Mouse (Mus musculus): ENCODE results near the gene Zkscan16. TPM values are rescaled to one million over a fixed set of nuclear protein-coding genes. Genes with fewer than 3 reads are reported as not detected.

Zkscan16 gene
- polyA plus RNA-seq, 1 experiment from 2014 or later = 0.97 TPM

GRCm38 (mm10) chr4:58927661-58928060 is 15.8 kb upstream of the Zkscan16 start:
- Histone ChIP-seq H3K9me3 (replicated peaks; ENCODE audit: control insufficient read depth, low read length) (no peaks in the 10 kb centered on the region), H3K4me1 (ENCODE audit: control insufficient read depth, insufficient read depth, low read length) (no peaks in the 10 kb centered on the region), H3K27ac (replicated peaks; ENCODE audit: low read depth, low read length) (no peak overlapping the region), H3K36me3 (replicated peaks; ENCODE audit: control insufficient read depth, insufficient read depth, low read depth, low read length) (no peaks in the 10 kb centered on the region), H3K9ac (replicated peaks; ENCODE audit: low read length) (no peak overlapping the region), H3K4me3 (ENCODE audit: low read depth, low read length) (no peak overlapping the region), H3K4me2 (ENCODE audit: low read depth, low read length) (no peak overlapping the region), H3K27me3 (ENCODE audit: control insufficient read depth, insufficient read depth, low read length) (no peaks in the 10 kb centered on the region)
- 61% methylated on average over 3 of the region's 3 CpGs for WGBS
- DNase-seq (ENCODE audit: low spot score) (no peak), ATAC-seq (replicated peaks; ENCODE audit: insufficient number of reproducible peaks, low FRiP score, low TSS enrichment, low read depth) (no peak)

GRCm38 (mm10) chr4:58932541-58932940 is 10.9 kb upstream of the Zkscan16 start:
- Histone ChIP-seq H3K9me3 (replicated peaks; ENCODE audit: control insufficient read depth, low read length) (no peaks in the 10 kb centered on the region), H3K4me3 (ENCODE audit: low read depth, low read length) (no peak overlapping the region), H3K27ac (replicated peaks; ENCODE audit: low read depth, low read length) (no peak overlapping the region), H3K36me3 (replicated peaks; ENCODE audit: control insufficient read depth, insufficient read depth, low read depth, low read length) (no peaks in the 10 kb centered on the region), H3K4me1 (ENCODE audit: control insufficient read depth, insufficient read depth, low read length) (no peaks in the 10 kb centered on the region), H3K27me3 (ENCODE audit: control insufficient read depth, insufficient read depth, low read length) (no peaks in the 10 kb centered on the region), H3K4me2 (ENCODE audit: low read depth, low read length) (no peak overlapping the region), H3K9ac (replicated peaks; ENCODE audit: low read length) (no peak overlapping the region)
- DNase-seq (ENCODE audit: low spot score) = no peak
- no peak for ATAC-seq (replicated peaks; ENCODE audit: insufficient number of reproducible peaks, low FRiP score, low TSS enrichment, low read depth)
- WGBS = 68% methylated on average over 6 of the region's 6 CpGs

DNA sequence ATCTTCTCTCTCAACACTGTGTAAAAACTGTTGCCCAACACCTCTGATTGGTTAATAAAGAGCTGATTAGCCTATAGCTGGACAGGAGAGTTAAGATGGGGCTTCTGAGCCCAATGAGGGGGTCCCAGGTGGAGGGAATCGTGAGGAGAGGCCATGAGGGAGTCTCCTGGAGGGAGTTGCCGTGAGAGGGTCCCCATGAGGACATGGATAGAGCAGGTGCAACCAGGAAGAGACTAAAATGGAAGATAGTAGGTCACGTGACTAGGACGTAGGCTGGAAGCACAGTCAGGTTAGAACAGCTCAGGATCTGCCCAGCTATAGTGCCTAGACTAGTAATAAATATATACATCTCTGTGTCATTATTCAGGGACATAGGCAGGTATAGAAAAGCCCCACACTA is 9.1 kb upstream of the Zkscan16 start:
- 84% methylated on average over 4 of the region's 4 CpGs for WGBS
- Histone ChIP-seq H3K4me3 (ENCODE audit: low read depth, low read length) (no peak overlapping the region), H3K9ac (replicated peaks; ENCODE audit: low read length) (no peak overlapping the region), H3K4me1 (ENCODE audit: control insufficient read depth, insufficient read depth, low read length) (no peaks in the 10 kb centered on the region), H3K9me3 (replicated peaks; ENCODE audit: control insufficient read depth, low read length) (no peaks in the 10 kb centered on the region), H3K27me3 (ENCODE audit: control insufficient read depth, insufficient read depth, low read length) (no peaks in the 10 kb centered on the region), H3K27ac (replicated peaks; ENCODE audit: low read depth, low read length) (no peak overlapping the region), H3K36me3 (replicated peaks; ENCODE audit: control insufficient read depth, insufficient read depth, low read depth, low read length) (no peaks in the 10 kb centered on the region), H3K4me2 (ENCODE audit: low read depth, low read length) (no peak overlapping the region)
- no peak for DNase-seq (ENCODE audit: low spot score)
- ATAC-seq (replicated peaks; ENCODE audit: insufficient number of reproducible peaks, low FRiP score, low TSS enrichment, low read depth) = no peak

GRCm38 (mm10) chr4:58934746-58935476 is 8.5 kb upstream of the Zkscan16 start:
- 48% methylated on average over 15 of the region's 15 CpGs for WGBS

DNA sequence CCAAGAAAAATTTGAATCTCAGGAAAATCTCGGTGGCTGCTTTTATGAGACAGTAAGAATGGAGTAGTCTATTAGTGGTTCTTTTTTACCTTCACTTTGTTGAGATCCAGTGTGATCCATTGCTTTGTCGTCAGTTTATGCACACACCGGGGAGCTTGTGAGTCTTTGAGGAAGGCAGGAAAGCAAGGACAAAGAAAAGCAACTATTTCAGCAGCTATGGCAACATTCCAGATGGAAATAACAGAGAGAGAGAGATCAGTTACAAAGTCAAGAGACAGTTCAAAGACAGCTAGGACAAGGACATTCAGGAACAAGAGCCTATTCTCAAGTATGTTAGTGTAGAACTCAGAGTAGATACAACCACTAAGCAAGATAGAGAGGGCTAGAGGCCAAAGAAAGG is 7.6 kb upstream of the Zkscan16 start:
- Histone ChIP-seq H3K4me2 (ENCODE audit: low read depth, low read length) (no peak overlapping the region), H3K9me3 (replicated peaks; ENCODE audit: control insufficient read depth, low read length) (no peaks in the 10 kb centered on the region), H3K4me3 (ENCODE audit: low read depth, low read length) (no peak overlapping the region), H3K36me3 (replicated peaks; ENCODE audit: control insufficient read depth, insufficient read depth, low read depth, low read length) (no peaks in the 10 kb centered on the region), H3K27me3 (ENCODE audit: control insufficient read depth, insufficient read depth, low read length) (no peaks in the 10 kb centered on the region), H3K4me1 (ENCODE audit: control insufficient read depth, insufficient read depth, low read length) (no peaks in the 10 kb centered on the region), H3K27ac (replicated peaks; ENCODE audit: low read depth, low read length) (no peak overlapping the region), H3K9ac (replicated peaks; ENCODE audit: low read length) (no peak overlapping the region)
- ATAC-seq (replicated peaks; ENCODE audit: insufficient number of reproducible peaks, low FRiP score, low TSS enrichment, low read depth) (no peak), DNase-seq (ENCODE audit: low spot score) (no peak)
- 69% methylated on average over 3 of the region's 3 CpGs for WGBS

More at GRCm38 (mm10) chr4:58934746-58935476, 8.5 kb upstream of the Zkscan16 start:
- ATAC-seq (replicated peaks; ENCODE audit: insufficient number of reproducible peaks, low FRiP score, low TSS enrichment, low read depth) (no peak), DNase-seq (ENCODE audit: low spot score) (peak; percentile 53)
- Histone ChIP-seq H3K4me1 (ENCODE audit: control insufficient read depth, insufficient read depth, low read length) (no peaks in the 10 kb centered on the region), H3K4me3 (ENCODE audit: low read depth, low read length) (no peak overlapping the region), H3K9ac (replicated peaks; ENCODE audit: low read length) (no peak overlapping the region), H3K9me3 (replicated peaks; ENCODE audit: control insufficient read depth, low read length) (no peaks in the 10 kb centered on the region), H3K27me3 (ENCODE audit: control insufficient read depth, insufficient read depth, low read length) (no peaks in the 10 kb centered on the region), H3K4me2 (ENCODE audit: low read depth, low read length) (no peak overlapping the region), H3K27ac (replicated peaks; ENCODE audit: low read depth, low read length) (no peak overlapping the region), H3K36me3 (replicated peaks; ENCODE audit: control insufficient read depth, insufficient read depth, low read depth, low read length) (no peaks in the 10 kb centered on the region)

- H3K4me1 ChIP-seq (ENCODE audit: control insufficient read depth, insufficient read depth, low read length) = no peaks in the 10 kb centered on the region; the same call in 1 of the 2 replicates
Measured at GRCm38 (mm10) chr4:58941638-58942037, 1.8 kb upstream of the Zkscan16 start.

DNA sequence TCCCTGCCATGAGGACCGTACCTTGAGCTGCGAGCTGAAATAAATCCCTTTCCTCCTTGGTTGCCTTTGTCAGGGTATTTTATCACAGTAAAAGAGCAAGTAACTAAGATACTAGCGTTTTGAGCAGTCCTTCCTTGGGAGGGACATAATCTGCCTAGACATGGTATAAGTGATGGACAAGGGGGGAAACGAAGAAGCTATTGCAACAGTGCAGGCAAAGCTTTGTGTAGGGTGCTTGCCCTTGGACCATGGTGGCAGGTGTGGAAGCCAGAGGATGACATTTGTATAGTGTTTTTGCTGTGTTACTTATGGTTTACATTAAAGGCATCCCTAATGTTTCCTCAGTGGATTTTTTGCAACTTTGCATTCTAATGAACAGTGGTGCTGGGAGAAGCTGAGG is 486 bp upstream of the Zkscan16 start:
- DNase-seq (ENCODE audit: low spot score) (no peak), ATAC-seq (replicated peaks; ENCODE audit: insufficient number of reproducible peaks, low FRiP score, low TSS enrichment, low read depth) (0 out of 2 replicates have a peak, but pooled peaks have one; percentile 29)
- no peak overlapping the region; the same call in none of the 2 replicates for H3K4me2 ChIP-seq (ENCODE audit: low read depth, low read length)
- H3K27ac ChIP-seq (replicated peaks; ENCODE audit: low read depth, low read length) = no peak overlapping the region
- no peaks in the 10 kb centered on the region for H3K36me3 ChIP-seq (replicated peaks; ENCODE audit: control insufficient read depth, insufficient read depth, low read depth, low read length)
- H3K4me1 ChIP-seq (ENCODE audit: control insufficient read depth, insufficient read depth, low read length) = no peaks in the 10 kb centered on the region; the same call in 1 of the 2 replicates
- no peaks in the 10 kb centered on the region for H3K9me3 ChIP-seq (replicated peaks; ENCODE audit: control insufficient read depth, low read length)
- H3K27me3 ChIP-seq (ENCODE audit: control insufficient read depth, insufficient read depth, low read length) = no peaks in the 10 kb centered on the region
- H3K4me3 ChIP-seq (ENCODE audit: low read depth, low read length) = no peak overlapping the region
- H3K9ac ChIP-seq (replicated peaks; ENCODE audit: low read length) = peak overlapping the region; percentile 77
- WGBS = 80% methylated on average over 4 of the region's 4 CpGs

More at GRCm38 (mm10) chr4:58941638-58942037, 1.8 kb upstream of the Zkscan16 start:
- H3K9me3 ChIP-seq (replicated peaks; ENCODE audit: control insufficient read depth, low read length) = no peaks in the 10 kb centered on the region
- H3K36me3 ChIP-seq (replicated peaks; ENCODE audit: control insufficient read depth, insufficient read depth, low read depth, low read length) = no peaks in the 10 kb centered on the region
- no peak for ATAC-seq (replicated peaks; ENCODE audit: insufficient number of reproducible peaks, low FRiP score, low TSS enrichment, low read depth)
- no peak overlapping the region for H3K27ac ChIP-seq (replicated peaks; ENCODE audit: low read depth, low read length)
- no peak overlapping the region for H3K9ac ChIP-seq (replicated peaks; ENCODE audit: low read length)
- H3K27me3 ChIP-seq (ENCODE audit: control insufficient read depth, insufficient read depth, low read length) = no peaks in the 10 kb centered on the region
- no peak overlapping the region for H3K4me2 ChIP-seq (ENCODE audit: low read depth, low read length)
- no peak for DNase-seq (ENCODE audit: low spot score)
- H3K4me3 ChIP-seq (ENCODE audit: low read depth, low read length) = no peak overlapping the region

DNA sequence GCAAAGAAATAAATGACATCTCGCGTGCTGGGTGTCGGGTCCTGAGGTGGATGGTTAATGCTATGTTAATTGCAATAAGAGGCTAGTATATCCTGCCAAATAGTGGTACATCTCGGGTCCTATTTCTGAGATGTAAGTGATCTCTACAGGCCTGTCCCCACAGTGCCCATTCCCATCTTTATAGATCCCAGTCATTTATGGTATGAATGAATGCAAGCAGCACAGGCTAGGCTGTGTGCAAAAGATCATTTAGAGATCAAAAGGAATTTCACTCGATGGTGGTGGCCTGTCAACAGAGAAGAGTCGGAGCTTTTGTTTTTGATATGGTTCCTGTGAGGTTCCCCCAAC is 752 bp downstream of the Zkscan16 start:
- DNase-seq (ENCODE audit: low spot score) (no peak), ATAC-seq (replicated peaks; ENCODE audit: insufficient number of reproducible peaks, low FRiP score, low TSS enrichment, low read depth) (peak; percentile 59; the same call in 1 of the 2 replicates)
- Histone ChIP-seq H3K4me3 (ENCODE audit: low read depth, low read length) (peak overlapping the region; percentile 75), H3K9ac (replicated peaks; ENCODE audit: low read length) (peak overlapping the region; percentile 77), H3K27me3 (ENCODE audit: control insufficient read depth, insufficient read depth, low read length) (no peaks in the 10 kb centered on the region), H3K4me1 (ENCODE audit: control insufficient read depth, insufficient read depth, low read length) (no peaks in the 10 kb centered on the region; the same call in 1 of the 2 replicates), H3K9me3 (replicated peaks; ENCODE audit: control insufficient read depth, low read length) (no peaks in the 10 kb centered on the region), H3K4me2 (ENCODE audit: low read depth, low read length) (peak overlapping the region; percentile 85), H3K36me3 (replicated peaks; ENCODE audit: control insufficient read depth, insufficient read depth, low read depth, low read length) (no peaks in the 10 kb centered on the region), H3K27ac (replicated peaks; ENCODE audit: low read depth, low read length) (no peak overlapping the region)
- 21% methylated on average over 6 of the region's 6 CpGs for WGBS

All from embryonic facial prominence, embryonic 11.5 days (tissue).